Mouse (Mus musculus): ENCODE data around the gene Nfix. TPM values are rescaled to one million over a fixed set of nuclear protein-coding genes. Genes with fewer than 3 reads are reported as not detected.

Nfix gene
- polyA plus RNA-seq, 1 experiment from 2014 or later: 11.7 TPM

DNA sequence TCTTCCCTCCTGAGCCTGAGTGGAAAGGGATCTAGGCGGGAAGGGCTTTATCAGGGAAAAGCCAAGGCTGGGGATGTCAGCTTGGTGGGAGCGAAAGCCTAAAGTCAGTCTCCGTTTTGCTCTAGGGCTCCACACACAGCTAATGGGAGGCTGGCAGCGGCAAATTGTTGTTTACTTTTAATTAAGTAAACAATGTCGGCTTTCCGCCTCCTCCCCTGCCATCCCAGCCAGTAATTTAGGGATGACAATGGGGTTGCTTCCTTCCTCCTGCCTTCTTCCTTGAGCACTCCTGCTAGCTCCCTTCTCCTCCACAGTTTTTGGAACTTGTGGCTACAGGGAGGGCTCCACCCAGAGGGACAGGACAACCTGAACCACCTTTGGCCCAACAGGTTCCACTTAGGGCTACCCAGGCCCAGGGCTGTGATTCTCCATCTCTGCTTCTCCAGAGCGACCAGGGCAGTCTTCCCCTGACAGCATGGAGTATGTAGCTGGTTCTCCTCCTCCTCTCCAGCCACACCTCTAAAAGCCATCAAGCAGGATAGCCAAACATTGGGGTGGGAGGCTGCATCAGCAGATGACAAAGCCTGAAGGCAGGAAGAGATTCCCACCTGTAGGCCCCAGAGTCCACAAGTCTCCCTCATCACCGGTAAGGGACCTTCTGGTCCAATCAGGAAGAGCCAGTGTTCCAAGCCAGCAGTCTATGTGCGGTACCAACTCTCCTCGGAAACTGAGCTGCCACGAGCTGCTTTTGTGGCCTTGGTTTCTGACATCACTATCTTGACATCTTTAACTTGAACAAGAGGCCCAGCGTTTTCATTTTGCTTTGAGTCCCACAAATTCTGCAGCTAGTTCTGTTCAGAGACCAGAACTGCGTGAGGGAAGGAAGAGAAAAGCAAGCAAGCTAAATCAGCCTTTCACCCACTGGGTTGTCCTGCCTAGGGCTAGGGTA, 59.0 kb downstream of the Nfix start:
- ATAC-seq (ENCODE audit: extremely low read depth, insufficient number of reproducible peaks, low FRiP score, low TSS enrichment): no peak
- H3K9me3 ChIP-seq: no peaks in the 10 kb centered on the region
- WGBS: 56% methylated on average over 13 of the region's 13 CpGs
- peak overlapping the region; percentile 80 for H3K9ac ChIP-seq
- peaks cover 96% of the 10 kb centered on the region for H3K4me1 ChIP-seq
- H3K4me2 ChIP-seq: no peak overlapping the region
- H3K27ac ChIP-seq (replicated peaks): peak overlapping the region; percentile 95
- no peaks in the 10 kb centered on the region for H3K36me3 ChIP-seq
- H3K27me3 ChIP-seq (replicated peaks): peaks cover 30% of the 10 kb centered on the region
- H3K4me3 ChIP-seq: no peak overlapping the region

DNA sequence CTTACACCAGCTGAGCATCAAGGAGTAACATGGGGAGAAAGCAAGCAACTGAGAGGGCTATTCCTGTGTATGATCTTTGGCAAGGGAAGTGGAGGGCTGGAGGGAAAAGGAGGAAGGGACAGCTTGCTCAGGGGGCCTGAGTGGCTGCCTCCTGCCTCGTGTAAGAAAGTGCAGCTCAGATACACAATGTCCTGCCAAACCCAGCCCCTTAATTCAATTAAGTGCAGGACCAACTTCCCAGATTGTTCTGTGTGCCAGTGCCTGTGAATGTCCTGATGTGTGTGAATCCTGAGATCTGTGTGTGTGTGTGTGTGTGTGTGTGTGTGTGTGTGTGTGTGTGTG, 60.8 kb downstream of the Nfix start:
- Histone ChIP-seq H3K4me1 (peaks cover 96% of the 10 kb centered on the region), H3K36me3 (no peaks in the 10 kb centered on the region), H3K27me3 (replicated peaks) (peaks cover 28% of the 10 kb centered on the region), H3K9ac (peak overlapping the region; percentile 40; the same call in 1 of the 2 replicates), H3K9me3 (no peaks in the 10 kb centered on the region), H3K4me2 (no peak overlapping the region), H3K4me3 (no peak overlapping the region), H3K27ac (replicated peaks) (peak overlapping the region; percentile 60; the same call in 1 of the 2 replicates)
- no peak for ATAC-seq (ENCODE audit: extremely low read depth, insufficient number of reproducible peaks, low FRiP score, low TSS enrichment)
- WGBS: 16% methylated on average over 1 of the region's 1 CpGs

DNA sequence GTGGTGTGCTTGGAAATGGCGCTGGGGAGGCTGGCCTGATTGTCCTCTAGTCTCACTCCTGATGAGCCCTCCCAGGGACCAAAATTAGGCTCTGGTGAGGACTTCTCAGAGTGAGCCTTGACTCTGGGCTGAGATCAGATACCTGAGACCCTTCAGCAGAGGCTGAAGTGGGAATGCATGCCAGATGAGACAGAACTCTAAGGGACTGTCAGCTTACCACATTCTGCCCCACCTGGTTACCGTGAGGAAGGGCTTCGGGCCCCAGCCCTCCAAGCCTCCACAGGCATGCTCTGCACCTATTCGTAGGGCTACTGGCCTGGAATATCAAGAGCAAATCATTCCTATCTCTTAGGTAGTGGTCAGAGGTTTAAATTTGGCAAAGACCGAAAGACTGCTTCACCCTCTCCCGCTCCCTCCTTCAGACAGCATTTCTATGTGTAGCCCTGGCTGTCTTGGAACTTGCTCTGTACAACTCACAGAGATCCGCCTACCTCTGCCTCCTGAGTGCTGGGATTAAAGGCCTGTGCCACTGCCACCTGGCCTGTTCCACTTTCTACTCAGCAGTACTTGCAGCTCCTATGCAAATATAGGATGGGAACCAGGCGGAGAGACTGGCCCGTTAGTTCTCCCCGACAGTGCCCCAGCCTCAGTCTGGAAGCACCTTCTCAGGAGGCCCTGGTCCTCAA, 61.3 kb downstream of the Nfix start:
- peak overlapping the region; percentile 60; the same call in 1 of the 2 replicates for H3K4me2 ChIP-seq
- no peaks in the 10 kb centered on the region for H3K9me3 ChIP-seq
- peaks cover 28% of the 10 kb centered on the region for H3K27me3 ChIP-seq (replicated peaks)
- peak overlapping the region; percentile 71; the same call in 1 of the 2 replicates for H3K9ac ChIP-seq
- ATAC-seq (ENCODE audit: extremely low read depth, insufficient number of reproducible peaks, low FRiP score, low TSS enrichment): no peak
- H3K4me3 ChIP-seq: no peak overlapping the region
- 69% methylated on average over 10 of the region's 10 CpGs for WGBS
- H3K36me3 ChIP-seq: no peaks in the 10 kb centered on the region
- peak overlapping the region; percentile 60; the same call in 1 of the 2 replicates for H3K27ac ChIP-seq (replicated peaks)
- H3K4me1 ChIP-seq: peaks cover 95% of the 10 kb centered on the region

DNA sequence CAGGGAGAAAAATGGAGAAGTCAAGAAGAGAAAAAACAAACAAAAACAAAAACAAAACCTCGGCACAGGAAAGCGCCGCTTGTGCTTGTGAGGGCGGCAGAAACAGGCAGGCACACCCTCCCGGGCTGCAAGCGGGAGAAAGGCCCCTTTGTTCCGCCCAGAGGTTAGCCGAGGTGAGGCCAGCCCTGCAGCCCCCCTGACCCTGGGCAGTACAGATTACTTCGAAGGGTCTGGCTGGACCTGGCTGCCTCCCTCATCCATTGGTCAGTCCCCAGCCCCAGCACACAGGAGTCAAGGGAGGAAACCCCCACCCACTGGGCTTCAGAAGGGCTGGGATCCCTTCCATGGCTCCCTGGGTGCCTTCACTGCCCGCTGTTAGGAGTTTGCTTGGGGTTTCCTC, 61.9 kb downstream of the Nfix start:
- H3K4me1 ChIP-seq: peaks cover 95% of the 10 kb centered on the region
- no peak for ATAC-seq (ENCODE audit: extremely low read depth, insufficient number of reproducible peaks, low FRiP score, low TSS enrichment)
- H3K4me3 ChIP-seq: peak overlapping the region; percentile 31
- H3K4me2 ChIP-seq: peak overlapping the region; percentile 60
- H3K36me3 ChIP-seq: no peaks in the 10 kb centered on the region
- 30% methylated on average over 10 of the region's 10 CpGs for WGBS
- H3K9me3 ChIP-seq: no peaks in the 10 kb centered on the region
- peaks cover 28% of the 10 kb centered on the region for H3K27me3 ChIP-seq (replicated peaks)
- peak overlapping the region; percentile 60; the same call in 1 of the 2 replicates for H3K27ac ChIP-seq (replicated peaks)
- H3K9ac ChIP-seq: peak overlapping the region; percentile 71

DNA sequence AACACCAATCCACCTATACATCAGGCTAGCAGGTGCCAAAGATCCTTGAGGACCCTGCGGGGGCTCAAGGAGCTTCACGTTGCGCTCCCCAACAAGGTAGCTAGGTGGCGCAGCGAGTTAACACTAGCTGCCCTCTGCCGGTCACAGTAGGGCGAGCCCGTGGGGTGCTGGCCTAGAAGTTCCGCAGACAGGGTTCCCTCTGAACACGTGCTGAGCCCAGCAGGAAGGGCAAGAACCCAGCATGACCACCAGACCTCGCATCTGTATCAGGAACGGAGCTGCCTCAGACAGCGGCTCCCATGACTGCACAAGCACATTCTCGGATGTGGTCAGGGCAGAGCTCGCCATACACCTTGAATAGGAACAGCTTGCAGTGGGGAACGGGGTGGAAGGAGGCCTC, 62.5 kb downstream of the Nfix start:
- 0 out of 2 replicates have a peak, but pooled peaks have one; percentile 15 for ATAC-seq (ENCODE audit: extremely low read depth, insufficient number of reproducible peaks, low FRiP score, low TSS enrichment)

DNA sequence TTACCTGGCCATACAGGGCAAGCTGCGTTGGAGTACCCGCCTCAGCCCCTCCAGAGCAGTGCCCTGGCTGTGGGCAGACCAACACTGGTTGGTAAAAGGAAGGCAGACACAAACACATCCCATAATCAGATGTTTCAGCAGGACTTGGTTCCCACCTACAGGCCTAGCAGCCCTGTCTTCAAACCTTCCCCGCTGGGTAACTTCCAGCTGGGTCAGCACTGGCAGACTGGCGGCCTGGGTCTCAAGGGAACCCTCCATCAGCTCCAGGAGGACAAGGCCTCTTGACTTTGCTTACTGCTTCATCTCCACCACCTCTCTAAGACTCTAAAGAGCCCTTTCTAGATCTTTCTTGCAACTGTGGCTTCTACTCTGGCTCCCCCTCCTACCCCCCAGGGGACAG, 63.6 kb downstream of the Nfix start:
- Histone ChIP-seq H3K27me3 (replicated peaks) (peaks cover 24% of the 10 kb centered on the region), H3K4me3 (no peak overlapping the region), H3K4me1 (peaks cover 95% of the 10 kb centered on the region), H3K27ac (replicated peaks) (no peak overlapping the region), H3K9ac (peak overlapping the region; percentile 60; the same call in 1 of the 2 replicates), H3K9me3 (no peaks in the 10 kb centered on the region), H3K4me2 (no peak overlapping the region), H3K36me3 (no peaks in the 10 kb centered on the region)
- no peak for ATAC-seq (ENCODE audit: extremely low read depth, insufficient number of reproducible peaks, low FRiP score, low TSS enrichment)
- WGBS: 91% methylated on average over 4 of the region's 4 CpGs

More for the DNA sequence above, 62.5 kb downstream of the Nfix start:
- H3K4me3 ChIP-seq: peak overlapping the region; percentile 31
- no peaks in the 10 kb centered on the region for H3K36me3 ChIP-seq
- H3K9me3 ChIP-seq: no peaks in the 10 kb centered on the region
- peak overlapping the region; percentile 71 for H3K9ac ChIP-seq
- 1% methylated on average over 16 of the region's 16 CpGs for WGBS
- peak overlapping the region; percentile 60 for H3K4me2 ChIP-seq
- peak overlapping the region; percentile 60; the same call in 1 of the 2 replicates for H3K27ac ChIP-seq (replicated peaks)
- peaks cover 28% of the 10 kb centered on the region for H3K27me3 ChIP-seq (replicated peaks)
- H3K4me1 ChIP-seq: peaks cover 95% of the 10 kb centered on the region

DNA sequence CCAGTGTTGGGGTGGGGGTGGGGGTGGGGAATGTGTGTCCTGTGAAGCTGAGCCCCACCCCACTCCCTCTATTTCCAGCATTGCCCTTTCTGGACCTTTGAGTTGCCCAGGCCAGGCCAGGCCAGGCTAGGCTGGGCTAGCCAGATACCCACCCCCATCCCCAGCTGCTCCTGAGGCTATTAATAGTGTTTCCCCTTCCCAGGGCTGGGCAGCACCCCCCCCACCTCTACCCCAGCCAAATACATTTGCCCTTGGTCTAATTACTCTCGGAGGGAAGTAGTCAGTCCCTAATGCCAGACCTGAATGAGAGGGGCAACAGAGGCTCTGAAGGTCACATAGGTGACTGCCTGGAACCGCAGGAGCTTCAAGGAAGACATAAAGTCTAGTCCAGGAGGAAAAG, 64.5 kb downstream of the Nfix start:
- H3K4me3 ChIP-seq: no peak overlapping the region
- H3K9me3 ChIP-seq: no peaks in the 10 kb centered on the region
- peak overlapping the region; percentile 60 for H3K9ac ChIP-seq
- peaks cover 14% of the 10 kb centered on the region for H3K27me3 ChIP-seq (replicated peaks)
- H3K4me2 ChIP-seq: no peak overlapping the region
- peaks cover 95% of the 10 kb centered on the region for H3K4me1 ChIP-seq
- 39% methylated on average over 2 of the region's 2 CpGs for whole genome bisulfite sequencing
- peak overlapping the region; percentile 29; the same call in 1 of the 2 replicates for H3K27ac ChIP-seq (replicated peaks)
- H3K36me3 ChIP-seq: no peaks in the 10 kb centered on the region
- no peak for ATAC-seq (ENCODE audit: extremely low read depth, insufficient number of reproducible peaks, low FRiP score, low TSS enrichment)

DNA sequence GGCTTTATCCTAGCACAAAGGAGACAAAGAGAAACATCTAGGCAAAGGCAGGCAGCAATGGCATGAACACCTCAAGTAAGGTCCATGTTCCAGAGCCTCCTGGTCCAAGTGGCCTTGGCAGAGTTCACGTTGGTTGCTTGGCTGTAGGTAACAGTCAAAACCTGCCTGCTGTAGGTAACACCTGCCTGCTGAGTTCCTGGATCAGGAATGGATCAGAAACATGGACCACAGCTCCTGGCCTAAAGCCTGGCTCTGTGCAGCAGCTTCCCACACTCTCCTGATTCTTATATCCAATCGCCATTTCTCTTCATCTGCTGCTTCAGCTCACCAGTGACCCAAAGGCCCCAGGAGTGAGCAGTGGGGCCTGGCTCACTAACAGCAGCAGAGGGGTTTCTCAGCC, 65.5 kb downstream of the Nfix start:
- Histone ChIP-seq H3K4me2 (no peak overlapping the region), H3K27ac (replicated peaks) (no peak overlapping the region), H3K9me3 (no peaks in the 10 kb centered on the region), H3K9ac (0 out of 2 replicates have a peak overlapping the region, but pooled peaks have one; percentile 60), H3K4me3 (no peak overlapping the region), H3K4me1 (peaks cover 95% of the 10 kb centered on the region), H3K36me3 (no peaks in the 10 kb centered on the region), H3K27me3 (replicated peaks) (0 out of 2 replicates have a peak, but pooled peaks cover 12% of the 10 kb centered on the region)
- no peak for ATAC-seq (ENCODE audit: extremely low read depth, insufficient number of reproducible peaks, low FRiP score, low TSS enrichment)
- WGBS: 71% methylated on average over 2 of the region's 2 CpGs

DNA sequence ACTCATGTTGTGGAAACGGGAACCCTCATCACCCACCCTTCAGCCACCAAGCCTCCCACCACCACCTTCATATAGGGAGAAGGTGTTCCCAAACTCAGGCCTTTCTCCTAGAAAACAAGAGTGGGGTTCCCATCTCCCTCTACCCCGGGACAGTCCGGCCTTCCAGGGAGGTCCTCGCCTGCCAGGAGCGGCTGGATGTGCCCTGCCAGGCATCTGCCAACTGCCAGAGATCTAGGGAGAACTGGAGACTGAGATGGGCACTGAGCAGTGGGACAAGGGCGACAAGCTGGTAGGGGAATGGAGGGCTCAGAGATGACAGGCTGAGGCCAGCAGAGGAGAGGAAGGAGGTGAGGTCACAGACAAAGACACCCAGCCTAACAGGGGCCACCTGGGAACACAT, 66.2 kb downstream of the Nfix start:
- 86% methylated on average over 6 of the region's 6 CpGs for WGBS
- H3K4me3 ChIP-seq: no peak overlapping the region
- H3K36me3 ChIP-seq: no peaks in the 10 kb centered on the region
- no peak overlapping the region for H3K4me2 ChIP-seq
- no peaks in the 10 kb centered on the region for H3K9me3 ChIP-seq
- H3K4me1 ChIP-seq: peaks cover 96% of the 10 kb centered on the region
- H3K27me3 ChIP-seq (replicated peaks): 0 out of 2 replicates have a peak, but pooled peaks cover 8% of the 10 kb centered on the region
- no peak for ATAC-seq (ENCODE audit: extremely low read depth, insufficient number of reproducible peaks, low FRiP score, low TSS enrichment)
- 0 out of 2 replicates have a peak overlapping the region, but pooled peaks have one; percentile 68 for H3K9ac ChIP-seq
- 0 out of 2 replicates have a peak overlapping the region, but pooled peaks have one; percentile 91 for H3K27ac ChIP-seq (replicated peaks)

DNA sequence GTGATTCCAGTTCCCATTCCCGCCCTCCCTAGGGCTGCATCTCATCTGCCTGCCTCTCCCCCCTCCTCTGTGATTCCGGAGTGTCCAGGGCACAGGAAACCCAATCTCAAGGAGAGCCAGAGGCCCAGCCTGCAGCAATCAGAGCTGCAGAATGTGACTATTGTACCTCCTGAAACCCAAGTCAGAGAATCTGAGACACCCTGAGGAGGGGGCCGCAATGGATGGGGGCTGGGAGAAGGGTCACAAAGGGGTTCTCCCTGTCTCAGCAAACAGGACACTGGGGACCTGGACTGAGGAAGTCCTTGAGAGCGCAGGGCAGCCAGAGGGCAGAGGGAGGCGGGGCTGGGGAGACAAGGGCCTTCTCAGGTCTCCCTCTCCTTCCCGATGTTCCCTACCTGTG, 67.1 kb downstream of the Nfix start:
- Histone ChIP-seq H3K9ac (peak overlapping the region; percentile 68), H3K4me1 (peaks cover 96% of the 10 kb centered on the region), H3K27ac (replicated peaks) (peak overlapping the region; percentile 91), H3K4me2 (peak overlapping the region; percentile 43), H3K9me3 (no peaks in the 10 kb centered on the region), H3K36me3 (no peaks in the 10 kb centered on the region; the same call in 1 of the 2 replicates), H3K4me3 (no peak overlapping the region), H3K27me3 (replicated peaks) (no peaks in the 10 kb centered on the region)
- no peak for ATAC-seq (ENCODE audit: extremely low read depth, insufficient number of reproducible peaks, low FRiP score, low TSS enrichment)
- WGBS: 38% methylated on average over 6 of the region's 6 CpGs

DNA sequence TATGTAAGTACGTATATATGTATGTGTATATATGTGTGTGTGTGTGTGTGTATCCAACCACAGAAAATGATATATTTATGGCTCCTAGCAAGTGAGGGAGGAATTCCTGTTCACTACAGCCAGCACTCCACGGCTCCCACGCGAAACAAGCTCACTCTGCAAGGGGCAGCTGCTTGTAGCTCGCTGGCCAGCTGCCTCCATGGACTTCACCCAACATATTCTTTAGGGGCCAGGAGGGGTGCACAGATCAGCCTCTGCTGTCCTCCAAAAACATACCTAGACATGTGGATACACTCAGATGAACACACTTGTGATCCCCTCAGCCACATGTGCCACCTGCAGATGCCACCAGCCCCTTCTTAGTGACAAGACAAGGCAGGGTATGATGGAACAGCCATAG, 67.6 kb downstream of the Nfix start:
- peaks cover 4% of the 10 kb centered on the region for H3K36me3 ChIP-seq
- no peaks in the 10 kb centered on the region for H3K27me3 ChIP-seq (replicated peaks)
- peak overlapping the region; percentile 43; the same call in 1 of the 2 replicates for H3K4me2 ChIP-seq
- WGBS: 63% methylated on average over 5 of the region's 5 CpGs
- no peak overlapping the region for H3K4me3 ChIP-seq
- ATAC-seq (ENCODE audit: extremely low read depth, insufficient number of reproducible peaks, low FRiP score, low TSS enrichment): no peak
- H3K9me3 ChIP-seq: no peaks in the 10 kb centered on the region
- peak overlapping the region; percentile 91 for H3K27ac ChIP-seq (replicated peaks)
- peaks cover 96% of the 10 kb centered on the region for H3K4me1 ChIP-seq
- peak overlapping the region; percentile 68 for H3K9ac ChIP-seq
